Mouse (Mus musculus): ENCODE measurements around the gene Bbs9.

Gene Bbs9

GRCm38 (mm10) chr9:22741967-22742366, 266.5 kb downstream of the Bbs9 start:
- in situ Hi-C loops (cut with MboI), result no loop called here

DNA sequence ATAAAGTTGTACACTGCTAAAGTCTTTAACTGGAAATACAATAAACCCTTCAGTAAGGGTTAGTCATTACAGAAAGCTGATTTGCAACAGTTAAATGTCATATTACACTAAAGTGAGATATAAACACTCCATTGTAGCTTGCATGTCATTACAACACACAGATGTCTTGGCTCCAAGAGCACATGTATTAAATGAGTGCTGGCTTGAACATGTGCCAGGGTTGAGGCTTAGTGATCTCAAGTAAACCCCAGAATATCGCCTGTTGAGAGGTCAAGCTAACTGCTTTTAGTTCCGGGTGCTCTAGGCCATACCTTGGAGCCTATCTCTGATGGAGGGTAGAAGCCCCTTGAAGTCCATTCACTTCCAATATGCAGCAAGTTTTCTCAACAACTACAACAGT, 273.1 kb downstream of the Bbs9 start:
- in situ Hi-C loops (cut with MboI), result no loop called here

DNA sequence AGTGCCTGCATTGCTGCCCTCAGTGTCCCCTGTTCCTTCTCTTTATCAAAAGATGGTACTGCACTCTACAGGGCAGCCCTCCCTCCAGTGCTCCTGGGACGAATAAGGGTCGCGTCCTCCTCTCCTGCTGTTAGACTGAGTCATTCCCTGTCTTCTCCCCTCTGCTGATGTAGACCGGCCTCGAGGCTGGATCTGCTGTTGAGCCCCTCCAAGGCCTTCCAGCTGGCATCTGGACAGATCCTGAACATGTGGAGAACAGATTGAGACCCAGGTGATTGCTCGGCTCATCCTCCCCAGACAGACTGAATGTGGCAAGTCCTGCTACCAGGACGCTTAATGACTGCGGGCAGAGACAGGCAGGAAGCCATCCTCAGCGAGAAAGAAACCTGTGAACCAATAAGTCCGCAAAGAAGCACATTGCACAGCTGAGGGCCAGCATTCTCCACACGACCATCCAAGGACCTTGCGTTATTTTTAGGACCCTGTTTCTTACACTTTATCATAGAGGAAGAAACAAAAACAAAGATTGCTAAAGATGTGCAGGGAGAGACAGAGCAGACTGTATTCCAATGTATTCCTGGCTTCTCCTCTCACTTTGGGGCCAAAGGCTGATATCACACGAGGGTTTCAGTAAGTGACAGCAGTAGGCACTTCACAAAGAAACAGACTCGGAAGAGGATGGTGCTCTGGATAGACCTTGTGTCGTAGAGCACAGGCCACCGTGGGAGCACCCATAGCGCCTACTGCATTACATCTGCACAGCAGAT, 275.4 kb downstream of the Bbs9 start:
- in situ Hi-C loops (cut with MboI), result no loop called here

- in situ Hi-C loops (cut with MboI), result no loop called here
Observed at GRCm38 (mm10) chr9:22751546-22751929, 276.0 kb downstream of the Bbs9 start.

- in situ Hi-C loops (cut with MboI), result no loop called here
Observed at GRCm38 (mm10) chr9:22754081-22754672, 278.7 kb downstream of the Bbs9 start.

GRCm38 (mm10) chr9:22758487-22758886, 283.0 kb downstream of the Bbs9 start:
- in situ Hi-C loops (cut with MboI), result no loop called here

GRCm38 (mm10) chr9:22759241-22759640, 283.7 kb downstream of the Bbs9 start:
- in situ Hi-C loops (cut with MboI), result no loop called here

GRCm38 (mm10) chr9:22760376-22760775, 284.9 kb downstream of the Bbs9 start:
- in situ Hi-C loops (cut with MboI), result no loop called here

DNA sequence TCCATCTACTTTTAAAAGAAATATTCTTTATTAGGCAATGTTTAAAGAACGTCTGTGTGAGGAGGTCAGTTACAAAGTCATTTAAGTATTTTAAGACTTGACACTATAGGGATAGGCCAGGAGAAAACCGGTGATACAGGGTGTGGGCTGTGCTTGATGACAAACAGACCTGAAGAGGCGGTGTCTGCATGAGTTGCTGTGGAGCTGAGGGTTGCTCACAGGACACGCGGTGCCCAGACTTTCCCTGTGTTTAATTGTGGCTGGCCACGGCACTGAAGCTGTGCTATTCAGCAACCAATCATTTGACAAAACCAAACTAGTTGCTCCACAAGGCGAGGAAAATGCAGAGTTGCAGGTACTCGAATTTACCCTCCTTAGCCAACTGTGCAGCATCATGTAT, 286.0 kb downstream of the Bbs9 start:
- in situ Hi-C loops (cut with MboI), result no loop called here

GRCm38 (mm10) chr9:22765618-22766220, 290.2 kb downstream of the Bbs9 start:
- in situ Hi-C loops (cut with MboI), result no loop called here

DNA sequence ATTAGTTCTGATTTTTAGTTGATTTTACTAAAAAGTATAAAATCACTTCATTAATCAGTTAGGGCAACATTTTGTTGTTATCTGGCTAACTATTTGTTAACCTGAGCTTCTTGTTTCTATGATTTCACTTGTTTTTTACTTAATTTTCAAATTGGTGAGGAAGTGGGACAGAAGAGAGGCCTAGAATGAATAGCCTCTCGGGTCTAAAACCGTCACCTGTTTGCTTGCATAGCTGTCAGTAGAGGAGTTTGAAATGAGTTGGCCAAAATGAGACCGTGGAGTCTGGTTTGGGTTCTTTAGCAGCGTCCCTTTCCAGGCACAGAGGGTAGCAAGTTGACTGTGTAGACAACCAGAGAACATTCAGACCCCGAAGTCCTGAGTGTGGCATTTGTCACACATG, 291.6 kb downstream of the Bbs9 start:
- in situ Hi-C loops (cut with MboI), result no loop called here

- in situ Hi-C loops (cut with MboI), result no loop called here
Observed at GRCm38 (mm10) chr9:22767860-22768259, 292.3 kb downstream of the Bbs9 start.

DNA sequence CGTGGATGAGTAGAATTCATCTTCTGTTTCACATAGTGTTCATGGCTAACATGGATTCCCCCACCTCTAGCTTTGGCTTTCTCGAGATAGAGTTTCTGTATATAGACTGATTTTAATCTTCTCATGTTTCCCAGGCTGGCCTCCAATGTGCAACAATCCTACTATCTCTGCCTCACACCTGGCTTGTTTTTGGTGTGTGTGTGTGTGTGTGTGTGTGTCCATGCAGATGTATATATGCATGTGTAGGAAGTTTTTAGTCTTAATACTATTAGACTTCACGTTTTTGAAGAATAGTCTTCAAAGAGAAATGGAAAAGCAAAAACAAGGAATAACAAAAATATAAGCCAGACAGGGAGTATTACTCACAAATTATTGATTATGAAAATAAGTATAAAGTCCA, 296.3 kb downstream of the Bbs9 start:
- in situ Hi-C loops (cut with MboI), result no loop called here

DNA sequence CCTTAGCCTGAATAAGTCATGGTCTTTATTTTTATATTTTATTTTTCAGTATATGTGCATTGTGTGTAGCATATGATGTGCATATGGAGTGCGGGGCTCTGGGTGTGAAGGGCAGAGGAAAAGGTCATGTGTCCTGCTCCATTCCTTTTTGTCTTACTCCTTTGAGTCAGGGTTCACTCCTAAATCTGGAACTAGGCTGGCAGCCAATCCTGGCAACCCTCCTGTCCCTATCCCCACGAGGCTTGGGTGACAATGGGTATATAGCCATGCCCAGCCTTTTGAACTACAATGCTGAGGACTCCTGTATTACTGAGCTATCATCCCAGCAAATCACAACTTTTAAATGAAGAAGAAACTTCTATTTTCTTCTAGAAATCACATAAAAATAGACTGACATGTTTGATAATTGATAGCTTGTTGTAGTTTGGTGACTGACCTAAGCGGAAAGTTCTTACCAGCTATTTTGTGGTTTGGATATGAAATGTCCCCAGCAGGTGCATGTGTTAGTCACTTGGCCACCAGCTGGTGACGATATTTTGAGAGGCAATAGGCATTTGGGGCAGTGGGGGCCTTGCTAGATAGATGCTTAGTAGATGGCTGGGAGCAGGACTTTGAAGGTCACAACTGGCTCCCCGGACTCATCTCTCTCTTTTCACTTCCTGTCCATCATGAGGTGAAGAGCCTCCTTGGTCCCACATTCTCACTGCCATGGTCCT, 300.9 kb downstream of the Bbs9 start:
- in situ Hi-C loops (cut with MboI), result no loop called here

- in situ Hi-C loops (cut with MboI), result no loop called here
Observed at GRCm38 (mm10) chr9:22777425-22777824, 301.9 kb downstream of the Bbs9 start.

GRCm38 (mm10) chr9:22779631-22780030, 304.1 kb downstream of the Bbs9 start:
- in situ Hi-C loops (cut with MboI), result no loop called here

GRCm38 (mm10) chr9:22786006-22786405, 310.5 kb downstream of the Bbs9 start:
- in situ Hi-C loops (cut with MboI), result no loop called here

DNA sequence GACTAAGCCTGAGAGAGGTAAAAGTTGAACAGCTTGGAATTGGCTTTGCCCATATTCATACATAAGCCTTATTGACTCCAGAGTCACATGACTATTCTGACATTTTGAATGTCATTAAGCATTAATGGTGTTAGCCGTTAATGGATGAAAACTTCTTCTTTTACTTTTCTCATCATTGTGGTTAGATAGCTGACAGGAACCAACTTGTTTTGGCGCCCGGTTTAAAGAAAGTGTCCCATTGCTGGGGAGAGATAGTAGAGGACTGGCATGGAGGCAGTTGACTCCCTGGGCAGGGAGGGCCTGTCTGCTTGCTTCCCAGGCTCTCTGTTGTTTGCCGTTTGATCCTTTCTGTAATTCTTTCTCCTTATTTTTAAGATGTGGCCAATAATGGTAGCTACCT, 312.9 kb downstream of the Bbs9 start:
- in situ Hi-C loops (cut with MboI), result no loop called here

GRCm38 (mm10) chr9:22788850-22789249, 313.3 kb downstream of the Bbs9 start:
- in situ Hi-C loops (cut with MboI), result no loop called here

DNA sequence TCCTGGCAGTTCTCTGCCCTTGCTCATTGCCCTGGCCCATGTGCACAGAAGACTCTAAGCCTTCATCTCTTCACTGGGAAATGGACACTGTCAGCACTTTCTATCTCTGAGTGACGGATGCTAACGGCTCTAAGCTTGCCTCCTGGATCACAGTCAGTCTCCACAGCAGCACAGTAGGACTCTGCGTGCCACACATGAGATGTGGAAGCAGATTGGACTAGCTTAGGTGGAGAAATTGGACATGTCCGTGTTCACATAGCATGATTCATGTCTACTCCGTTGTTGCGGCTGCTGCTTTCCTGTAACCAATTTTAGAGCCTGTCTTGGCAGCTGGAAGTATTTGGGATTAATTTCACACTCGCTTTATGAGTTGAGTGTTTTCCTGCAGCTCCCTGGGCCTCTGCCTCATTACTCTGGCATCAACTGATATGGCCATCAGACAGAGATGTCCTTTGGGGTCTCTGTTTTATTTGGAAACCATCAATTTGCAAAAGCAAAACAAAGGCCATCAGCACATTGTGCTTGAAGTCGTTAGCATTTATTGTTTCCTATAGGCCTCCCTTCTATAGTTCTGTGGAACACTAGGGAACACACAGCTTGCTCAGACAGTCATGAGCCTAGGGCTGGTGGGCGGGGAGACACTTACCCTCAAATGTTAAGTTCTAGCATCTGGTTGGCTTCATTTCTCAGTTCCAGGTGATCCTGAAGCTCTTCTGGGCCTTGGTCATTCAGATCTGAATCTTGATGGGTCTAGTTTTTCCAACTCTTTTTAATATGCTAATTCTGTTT, 314.1 kb downstream of the Bbs9 start:
- in situ Hi-C loops (cut with MboI), result no loop called here

GRCm38 (mm10) chr9:22791208-22791607, 315.7 kb downstream of the Bbs9 start:
- in situ Hi-C loops (cut with MboI), result no loop called here

- in situ Hi-C loops (cut with MboI), result no loop called here
Observed at GRCm38 (mm10) chr9:22791750-22792149, 316.2 kb downstream of the Bbs9 start.

Data from mature B cell (primary cell).